Mouse (Mus musculus): ENCODE measurements at regions not wholly inside any gene's neighbourhood (a gene's known extent, or its start where the extent isn't known, plus 50 kb on each side); places are given as distances from the start of the nearest gene placed in this dataset.
"Not testable (repeated sequence)": the region's sequence is repeated elsewhere in the genome, so short reads cannot be mapped to it uniquely, and the experiment has no call there.

- no peak for DNase-seq
Measured at GRCm38 (mm10) chr3:31603237-31603636, 293.1 kb upstream of the Slc7a14 start.

- not testable (repeated sequence) for DNase-seq
Measured at GRCm38 (mm10) chr3:31596581-31596980, 286.4 kb upstream of the Slc7a14 start.

DNA sequence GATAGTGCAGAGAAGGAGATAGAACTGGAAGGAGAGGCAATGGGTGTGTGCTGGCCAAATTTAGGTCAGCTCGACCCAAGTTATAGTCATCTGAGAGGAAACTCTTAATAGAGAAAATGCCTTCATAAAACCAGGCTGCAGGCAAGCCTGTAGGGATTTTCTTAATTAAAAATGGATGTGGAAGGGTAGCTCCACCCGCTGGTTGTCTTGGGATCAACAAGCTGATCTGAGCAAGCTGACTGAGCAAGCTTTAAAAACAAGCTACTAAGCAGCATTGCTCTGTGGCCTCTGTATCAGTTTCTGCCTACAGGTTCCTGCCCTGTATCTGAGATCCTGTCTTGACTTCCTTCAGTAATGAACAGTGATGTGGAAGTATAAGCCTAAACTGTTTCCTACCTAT is 275.8 kb upstream of the Slc7a14 start:
- DNase-seq, result peak; percentile 84

- DNase-seq, result no peak
Measured at GRCm38 (mm10) chr3:31573849-31574248, 263.7 kb upstream of the Slc7a14 start.

Measured in heart, adult 11 months (tissue).